Mouse (Mus musculus) layer of hippocampus, postnatal 25 days (tissue): ENCODE measurements at regions not wholly inside any gene's neighbourhood (a gene's known extent, or its start where the extent isn't known, plus 50 kb on each side); places are given as distances from the start of the nearest gene placed in this dataset.

ENCODE experiments used
- DNase-seq, 2 experiments: peaks; one replicate each; pipeline ENCODE4 v3.0.0; 2022; ENCODE audit warnings: mixed read lengths in 2 of 2, low spot score in 1 of 2; ENCODE audit errors: extremely low spot score in 1 of 2

GRCm38 (mm10) chr2:74463407-74463806, 115.8 kb downstream of the Lnpk start:
- no peak for DNase-seq

GRCm38 (mm10) chr2:74461211-74461844, 117.9 kb downstream of the Lnpk start:
- DNase-seq, result no peak

- no peak for DNase-seq
Measured at GRCm38 (mm10) chr2:74454431-74454830, 124.8 kb downstream of the Lnpk start.

DNA sequence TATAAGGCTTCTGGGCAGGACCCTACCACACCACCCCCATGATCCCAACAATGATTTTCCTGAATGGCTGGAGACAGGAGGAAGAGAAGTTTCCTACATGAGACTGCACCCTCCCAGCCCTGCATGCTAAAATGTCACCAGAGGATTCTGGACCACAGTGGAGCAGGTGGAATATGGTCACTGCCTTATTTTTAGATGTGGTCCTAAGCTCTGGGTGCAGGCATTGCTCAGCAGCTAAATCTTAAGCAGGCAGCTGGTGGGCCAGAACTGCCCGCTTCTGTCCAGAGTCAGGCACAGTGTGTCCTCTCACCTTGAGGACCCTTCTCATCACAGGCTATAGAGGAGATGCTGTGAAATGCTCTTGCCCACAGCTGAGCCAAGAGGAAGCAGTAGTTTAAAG, 126.6 kb downstream of the Lnpk start:
- DNase-seq, result no peak

DNA sequence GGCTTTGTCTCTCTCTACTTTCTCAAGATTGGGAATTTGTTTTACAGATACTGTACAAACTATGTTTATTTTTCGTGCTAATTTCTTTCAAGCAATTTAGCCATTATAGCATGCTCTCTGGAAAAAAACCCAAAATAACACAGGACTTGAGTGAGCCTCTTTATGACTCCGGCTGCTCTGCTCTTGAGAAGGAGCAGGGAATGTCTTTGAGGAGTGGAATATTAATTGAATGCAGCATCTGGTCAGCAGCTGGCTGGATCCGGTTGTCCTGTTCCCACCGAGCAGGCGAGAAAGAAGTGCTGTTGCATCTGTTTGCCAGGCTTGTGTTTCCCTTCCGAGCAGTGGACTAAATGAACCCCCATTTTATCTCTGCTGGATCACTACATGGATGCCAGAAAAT, 127.7 kb downstream of the Lnpk start:
- DNase-seq, result no peak

GRCm38 (mm10) chr2:74451038-74451437, 128.2 kb downstream of the Lnpk start:
- DNase-seq, result no peak

DNA sequence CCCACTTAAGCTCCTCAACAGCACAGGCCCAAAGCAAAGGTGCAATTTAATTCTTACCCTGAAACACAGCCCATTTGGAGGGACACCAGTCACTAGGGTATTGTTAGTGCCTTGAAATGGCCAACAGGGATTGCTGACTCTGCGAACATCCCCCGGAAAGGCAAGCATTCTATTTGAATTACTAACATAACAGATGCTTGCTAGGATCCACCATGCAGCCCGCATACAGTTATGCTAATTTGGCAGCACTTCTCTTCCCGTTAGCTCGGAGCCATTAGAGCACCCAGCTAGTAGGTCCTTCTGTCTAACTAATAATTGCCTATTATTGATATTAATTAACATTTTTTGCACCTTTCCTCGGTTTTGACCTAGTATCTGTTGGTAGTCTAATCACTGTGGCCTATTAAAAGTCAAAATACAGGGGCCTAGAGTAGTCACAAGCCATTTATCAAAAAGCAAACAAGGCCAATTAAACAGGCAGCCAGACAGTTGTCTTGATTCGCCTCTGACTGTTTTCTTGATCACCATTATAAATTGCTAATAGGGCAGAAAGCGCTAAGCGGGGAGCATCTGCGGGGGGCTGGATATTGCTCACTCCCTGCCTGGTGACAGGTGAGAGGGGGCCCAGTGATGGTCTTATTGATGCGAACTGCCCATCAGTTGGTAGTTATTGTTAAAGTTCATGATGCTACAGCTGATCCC, 129.0 kb downstream of the Lnpk start:
- no peak for DNase-seq

DNA sequence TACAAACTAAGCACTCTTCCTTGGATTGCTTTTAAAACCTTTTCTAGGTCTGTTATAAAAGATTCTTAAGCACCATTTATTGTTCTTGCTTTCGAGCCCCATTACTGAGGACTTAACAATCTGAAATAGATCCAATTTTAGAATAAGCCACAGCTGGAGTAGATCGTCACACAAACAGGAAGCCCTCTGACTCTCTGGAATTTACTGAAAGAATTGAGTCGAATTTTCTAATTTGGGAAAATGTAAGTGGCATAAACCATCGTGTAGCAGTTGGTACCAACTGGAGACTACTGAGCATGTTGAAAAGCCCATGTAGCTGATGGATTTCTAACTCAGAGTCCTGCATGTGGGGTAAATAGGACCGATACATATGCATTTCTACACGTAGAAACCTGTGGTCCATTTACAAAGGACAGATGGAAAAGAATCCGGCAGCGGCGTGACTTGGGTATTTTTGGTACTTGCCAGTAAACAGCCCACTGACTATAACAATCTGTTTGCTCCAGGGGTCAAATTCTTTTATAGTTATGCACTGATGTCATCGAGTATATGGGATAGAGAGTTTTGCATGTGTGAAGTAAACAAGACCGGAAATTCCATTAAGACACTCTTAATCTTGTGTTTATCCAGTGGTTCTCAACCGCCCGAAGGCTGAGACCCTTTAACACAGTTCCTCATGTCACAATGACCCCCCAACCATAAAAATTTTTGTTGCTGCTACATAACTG, 143.9 kb downstream of the Lnpk start:
- DNase-seq, result no peak

- DNase-seq, result peak; percentile 23 to 34
Measured at GRCm38 (mm10) chr2:74426746-74427145, 152.5 kb downstream of the Lnpk start.

DNA sequence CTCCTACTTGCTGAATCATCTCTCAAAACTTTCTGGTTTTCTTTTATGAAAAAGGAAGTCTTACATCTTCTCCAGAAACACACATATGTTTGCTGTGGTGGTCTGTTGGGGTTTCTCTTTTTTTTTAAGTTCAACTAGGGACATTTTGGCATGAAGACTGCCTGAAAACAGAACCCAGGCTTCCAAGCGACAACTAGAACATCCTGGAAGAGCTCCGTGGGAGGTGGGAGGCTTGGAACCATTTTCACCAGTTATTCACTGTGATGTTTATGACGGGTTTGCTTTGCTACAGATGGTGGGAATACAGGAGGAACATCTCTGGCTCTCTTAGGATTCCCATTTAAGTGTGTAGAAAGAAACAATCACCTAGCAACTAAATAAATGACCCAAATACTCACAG, 154.5 kb downstream of the Lnpk start:
- no peak for DNase-seq

- no peak for DNase-seq
Measured at GRCm38 (mm10) chr2:74416097-74416496, 163.1 kb downstream of the Lnpk start.

DNA sequence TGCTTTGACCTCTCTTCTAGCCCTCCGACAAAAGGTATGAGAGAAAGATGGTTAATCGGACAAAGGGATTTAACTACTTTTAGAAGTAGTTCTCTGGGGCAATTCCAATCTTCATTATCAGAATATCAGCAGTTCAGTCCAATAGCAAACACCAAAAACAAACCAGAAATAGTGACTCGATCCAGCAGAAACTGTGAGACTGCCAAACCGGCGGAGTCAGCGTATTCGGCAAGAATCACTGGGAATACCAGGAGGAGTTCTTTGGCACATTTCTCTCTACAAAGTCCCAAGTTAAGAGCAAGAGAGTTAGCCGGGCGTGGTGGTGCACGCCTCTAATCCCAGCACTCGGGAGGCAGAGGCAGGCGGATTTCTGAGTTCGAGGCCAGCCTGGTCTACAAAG, 164.5 kb downstream of the Lnpk start:
- no peak for DNase-seq

GRCm38 (mm10) chr2:74409856-74410404, 169.3 kb downstream of the Lnpk start:
- DNase-seq, result no peak

- no peak for DNase-seq
Measured at GRCm38 (mm10) chr2:74404493-74404892, 174.7 kb downstream of the Lnpk start.

DNA sequence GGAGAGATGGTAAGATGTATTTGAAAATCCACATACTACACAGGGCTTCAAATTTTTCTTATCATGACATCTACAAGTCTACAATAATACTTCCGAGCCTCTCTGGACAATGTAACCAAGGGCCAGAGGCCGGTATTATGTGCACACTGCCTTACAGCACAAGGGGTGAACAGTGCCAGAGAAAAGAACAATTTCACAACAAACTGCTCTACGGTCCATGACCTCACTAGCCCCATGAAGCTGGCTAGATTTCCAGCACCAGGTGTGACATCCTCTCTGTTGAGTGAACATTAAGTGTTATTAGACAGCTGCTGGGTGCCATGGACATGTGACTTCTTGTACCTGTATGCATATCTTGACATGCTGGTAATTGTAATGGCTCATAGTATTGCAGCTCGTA, 188.2 kb downstream of the Lnpk start:
- DNase-seq, result no peak

DNA sequence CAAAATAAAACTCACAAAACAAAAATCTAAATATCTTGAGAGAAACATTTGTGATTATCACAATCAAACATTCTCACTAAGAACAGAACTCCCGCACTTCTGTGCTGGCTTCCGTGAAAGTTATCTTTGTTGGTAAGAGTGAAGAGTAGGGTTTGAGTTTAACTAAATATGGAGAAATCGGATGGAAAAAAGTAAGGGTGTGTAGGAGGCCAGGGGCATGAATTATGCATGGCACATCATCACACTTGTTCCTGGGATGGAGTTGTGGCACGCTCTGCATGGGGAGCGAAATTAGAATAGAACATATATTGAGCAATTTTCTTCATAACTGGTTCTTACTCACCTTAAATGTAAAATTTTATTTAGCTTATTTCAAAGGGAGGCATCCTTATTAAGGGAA, 191.2 kb downstream of the Lnpk start:
- DNase-seq, result no peak

GRCm38 (mm10) chr2:74384918-74385317, 194.3 kb downstream of the Lnpk start:
- DNase-seq, result no peak

- DNase-seq, result no peak
Measured at GRCm38 (mm10) chr2:74380574-74381287, 198.5 kb downstream of the Lnpk start.

DNA sequence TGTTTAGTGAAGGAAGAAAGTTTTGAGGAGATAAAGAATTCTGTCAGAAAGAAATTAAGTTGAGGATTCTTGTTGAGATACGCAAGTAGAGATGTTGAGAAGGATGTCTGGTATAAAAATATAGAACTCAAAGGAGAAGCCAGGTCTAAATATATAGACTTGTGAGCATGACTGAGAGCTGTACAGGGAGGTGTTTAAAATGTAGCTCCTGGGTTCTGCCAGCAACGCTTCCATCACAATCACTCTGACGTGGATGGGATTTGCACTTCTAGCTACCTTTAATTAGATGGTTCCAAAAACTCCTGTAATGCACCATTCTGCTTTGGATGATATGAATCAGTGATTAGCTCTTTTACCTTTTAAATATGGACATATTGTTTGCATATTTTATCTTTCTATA, 200.5 kb downstream of the Lnpk start:
- no peak for DNase-seq

- no peak for DNase-seq
Measured at GRCm38 (mm10) chr2:74373938-74374337, 205.3 kb downstream of the Lnpk start.

- no peak for DNase-seq
Measured at GRCm38 (mm10) chr2:74373056-74373455, 206.2 kb downstream of the Lnpk start.
